Mouse (Mus musculus) brain, embryonic 14.5 days (tissue): ENCODE results near the gene Bok.

Experiments
- CTCF ChIP-seq: fragments of 200-500 bp; IDR thresholded peaks from 2 replicates; pipeline ENCODE4 v1.5.1; 2012; ENCODE audit warnings: inconsistent platforms, mild to moderate bottlenecking, moderate library complexity, borderline replicate concordance; ENCODE audit not compliant: insufficient read depth, insufficient read length; ENCODE audit errors: extremely low read depth
- POLR2A ChIP-seq: fragments of 200-500 bp; IDR thresholded peaks from 2 replicates; pipeline ENCODE4 v1.6.1; 2012; ENCODE audit warnings: mild to moderate bottlenecking, inconsistent platforms, borderline replicate concordance; ENCODE audit not compliant: poor library complexity, insufficient read depth, insufficient read length, severe bottlenecking; ENCODE audit errors: extremely low read depth

GRCm38 (mm10) chr1:93689901-93690496 is 4.5 kb downstream of the Bok start:
- TF ChIP-seq CTCF (no peak), POLR2A (no peak)
